Mouse (Mus musculus): Measurements from ENCODE around the gene Cftr.

The Cftr gene

DNA sequence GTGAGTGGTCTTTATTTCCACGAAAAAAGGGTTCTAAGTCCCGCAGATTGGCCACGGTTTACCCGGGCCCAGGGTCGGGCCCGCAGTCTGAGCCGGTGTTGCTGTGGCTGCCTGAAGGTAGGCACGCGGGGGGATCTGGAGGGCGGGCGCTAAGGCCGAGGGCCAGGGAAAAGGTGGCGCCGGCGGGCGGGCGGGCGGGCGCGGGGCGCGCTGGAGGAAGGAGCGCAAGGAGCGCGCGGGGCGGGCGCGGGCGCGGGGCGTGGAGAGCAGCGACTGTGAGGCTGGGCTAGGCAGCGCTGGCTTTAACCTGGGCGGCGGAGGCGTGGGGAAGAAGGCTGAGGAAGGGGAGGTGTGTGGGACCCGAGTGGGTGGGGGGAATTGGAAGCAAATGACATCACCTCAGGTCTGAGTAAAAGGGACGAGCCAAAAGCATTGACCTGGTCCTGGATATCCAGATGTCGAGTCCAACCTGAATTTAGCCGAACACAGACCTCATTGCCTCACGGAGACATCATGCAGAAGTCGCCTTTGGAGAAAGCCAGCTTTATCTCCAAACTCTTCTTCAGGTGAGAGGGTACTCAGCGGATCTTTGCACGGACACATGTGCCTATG, at the start of gene Cftr:
Gene Cftr (plus strand): TSS at position 377 of the 612 bp plus-strand sequence.
- DNase-seq (ENCODE audit: low read depth in 2 of 2, low spot score in 2 of 2): no peak

DNA sequence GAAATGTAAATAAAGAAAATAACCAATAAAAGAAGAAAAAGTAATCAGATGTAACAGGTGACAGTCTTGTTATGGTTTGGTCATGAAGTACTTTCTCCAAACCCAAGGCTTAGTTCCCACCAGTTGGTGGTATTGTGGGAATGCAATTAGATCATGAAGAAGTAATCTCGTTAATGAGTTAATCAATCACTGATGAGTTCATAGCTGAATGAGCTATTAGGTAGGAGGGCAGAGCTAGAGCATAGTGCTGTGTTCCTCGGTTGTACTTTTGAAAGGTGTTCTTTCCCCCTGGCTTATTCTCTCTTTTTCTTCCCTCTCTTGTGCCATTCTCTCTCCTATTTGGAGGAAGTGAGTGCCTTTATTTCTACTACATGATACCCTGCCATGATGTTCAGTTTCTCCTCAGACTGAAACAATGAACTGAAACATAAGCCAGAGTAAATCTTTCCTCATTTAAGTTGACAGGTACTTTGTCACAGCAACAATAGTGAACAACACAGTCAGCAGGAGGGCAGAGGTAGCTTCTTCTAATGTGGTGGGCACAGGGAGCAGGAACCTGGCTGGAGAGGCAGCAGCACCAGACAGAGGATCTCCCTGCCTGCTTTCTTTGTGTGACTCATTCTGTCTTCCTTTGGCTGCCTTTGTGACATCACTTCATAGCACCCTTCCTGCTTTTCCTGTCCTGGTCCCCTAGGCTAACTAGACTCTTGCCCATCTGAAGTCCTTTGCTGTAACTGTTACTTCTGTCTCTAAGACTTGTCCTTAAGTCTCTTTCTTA, 43.1 kb upstream of the Cftr start:
- DNase-seq (ENCODE audit: low read depth in 2 of 2, low spot score in 2 of 2): no peak

- DNase-seq (ENCODE audit: low read depth in 2 of 2, low spot score in 2 of 2): no peak
These were observed 42.4 kb upstream of the Cftr start for GRCm38 (mm10) chr6:18128059-18128458.

DNA sequence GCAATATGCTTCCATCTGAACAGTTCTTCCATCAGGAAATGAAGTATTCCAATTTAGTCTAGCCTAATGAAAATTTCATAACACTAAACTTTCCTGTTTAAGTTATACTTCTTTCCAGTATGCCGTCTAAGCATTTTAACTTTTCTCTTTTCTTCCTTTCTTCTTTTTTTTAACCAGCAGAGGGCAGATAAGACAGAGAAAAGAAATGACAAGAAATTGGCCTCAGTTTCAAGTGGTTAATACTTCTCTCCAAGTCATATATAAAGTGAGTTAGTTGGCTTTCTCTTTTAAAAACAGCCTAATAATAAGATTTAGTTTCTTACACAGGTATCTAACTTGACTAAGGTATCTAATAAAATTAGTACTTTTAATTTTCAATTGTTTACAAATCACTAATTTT, 35.2 kb upstream of the Cftr start:
- no peak for DNase-seq (ENCODE audit: low read depth in 2 of 2, low spot score in 2 of 2)

GRCm38 (mm10) chr6:18153031-18153430, 17.5 kb upstream of the Cftr start:
- DNase-seq (ENCODE audit: low read depth in 2 of 2, low spot score in 2 of 2): no peak

DNA sequence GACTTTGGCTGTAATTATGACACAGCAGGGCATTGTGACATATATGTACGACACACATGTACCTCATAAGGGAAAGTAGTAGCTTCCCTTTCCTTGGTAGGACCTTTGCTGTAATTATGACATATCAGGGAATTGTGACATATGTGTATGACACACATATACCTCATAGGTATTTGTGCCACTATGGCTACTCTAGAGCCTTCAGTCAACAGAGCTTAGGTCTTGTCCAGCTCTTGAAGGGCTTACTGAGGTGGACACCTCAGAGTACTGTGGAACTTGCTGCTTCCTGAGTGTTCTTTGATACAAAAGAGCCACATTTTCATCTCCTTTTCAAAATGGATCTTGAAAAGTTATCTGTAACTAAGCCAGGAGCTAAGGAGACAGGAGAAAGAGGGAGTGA, 869 bp upstream of the Cftr start:
- DNase-seq (ENCODE audit: low read depth in 2 of 2, low spot score in 2 of 2): no peak

DNA sequence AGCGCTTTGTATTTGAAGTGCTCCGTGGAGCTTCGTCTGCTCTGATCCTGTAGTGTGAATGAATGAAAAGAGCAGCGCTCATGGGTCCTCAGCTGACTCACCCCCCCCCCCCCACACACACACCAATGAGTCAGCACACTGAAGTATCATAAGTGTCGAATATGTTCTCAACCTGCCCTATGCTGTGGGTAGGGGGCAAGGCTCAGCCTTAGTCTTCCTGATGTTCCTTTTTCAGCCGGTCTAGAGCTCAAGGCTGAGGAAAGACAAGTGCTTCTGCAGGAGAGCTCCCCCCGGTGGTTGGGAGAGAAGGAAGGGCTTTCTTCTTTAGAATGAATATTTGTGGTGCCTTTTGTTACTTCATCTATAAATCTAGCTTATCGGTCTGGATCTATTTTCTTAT, 1.1 kb downstream of the Cftr start:
- DNase-seq (ENCODE audit: low read depth in 2 of 2, low spot score in 2 of 2): no peak

- DNase-seq (ENCODE audit: low read depth in 2 of 2, low spot score in 2 of 2): no peak
These were observed 7.0 kb downstream of the Cftr start for GRCm38 (mm10) chr6:18177509-18177908.

GRCm38 (mm10) chr6:18180665-18181064, 10.2 kb downstream of the Cftr start:
- no peak for DNase-seq (ENCODE audit: low read depth in 2 of 2, low spot score in 2 of 2)

- no peak for DNase-seq (ENCODE audit: low read depth in 2 of 2, low spot score in 2 of 2)
These were observed 12.4 kb downstream of the Cftr start for GRCm38 (mm10) chr6:18182903-18183302.

DNA sequence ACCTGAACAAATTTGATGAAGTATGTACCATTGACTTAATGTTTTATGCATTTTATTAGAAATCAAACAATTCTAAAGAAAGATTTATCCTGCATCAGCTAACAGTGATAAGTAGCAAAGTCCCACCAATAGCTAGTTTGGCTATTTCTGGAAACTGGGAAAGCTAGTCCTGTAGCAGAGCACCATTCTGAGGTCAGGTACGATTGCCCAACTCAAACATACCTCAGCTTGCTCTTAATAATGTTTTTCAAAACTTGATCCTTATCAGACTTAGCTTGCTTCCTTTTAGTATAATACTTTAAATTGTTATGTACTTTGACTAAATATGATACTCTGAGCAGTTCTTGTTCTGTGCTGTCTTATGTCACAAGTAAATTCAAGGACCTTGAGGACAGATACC, 50.2 kb downstream of the Cftr start:
- no peak for DNase-seq (ENCODE audit: low read depth in 2 of 2, low spot score in 2 of 2)

- DNase-seq (ENCODE audit: low read depth in 2 of 2, low spot score in 2 of 2): no peak
These were observed 52.7 kb downstream of the Cftr start for GRCm38 (mm10) chr6:18223206-18223605.

GRCm38 (mm10) chr6:18225157-18225556, 54.7 kb downstream of the Cftr start:
- DNase-seq (ENCODE audit: low read depth in 2 of 2, low spot score in 2 of 2): no peak

DNA sequence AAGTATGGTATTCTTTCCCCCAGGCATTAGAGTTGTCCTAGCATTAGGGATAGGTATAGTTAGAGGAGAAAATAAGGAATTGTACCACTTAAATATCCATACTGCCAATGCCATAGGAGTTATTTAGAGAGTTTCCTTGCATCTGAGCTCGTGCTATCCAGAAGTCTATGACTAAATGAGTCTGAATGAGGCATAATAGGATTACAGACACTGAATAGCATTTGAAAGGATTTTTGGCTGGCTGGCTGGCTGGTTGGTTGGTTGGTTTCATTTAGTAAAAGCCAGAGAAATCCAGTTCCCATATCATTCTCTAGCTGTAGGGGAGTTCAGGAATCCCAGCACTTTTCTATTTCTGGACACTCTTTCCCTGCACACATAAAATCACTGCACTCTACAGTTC, 76.0 kb downstream of the Cftr start:
- DNase-seq (ENCODE audit: low read depth in 2 of 2, low spot score in 2 of 2): no peak

DNA sequence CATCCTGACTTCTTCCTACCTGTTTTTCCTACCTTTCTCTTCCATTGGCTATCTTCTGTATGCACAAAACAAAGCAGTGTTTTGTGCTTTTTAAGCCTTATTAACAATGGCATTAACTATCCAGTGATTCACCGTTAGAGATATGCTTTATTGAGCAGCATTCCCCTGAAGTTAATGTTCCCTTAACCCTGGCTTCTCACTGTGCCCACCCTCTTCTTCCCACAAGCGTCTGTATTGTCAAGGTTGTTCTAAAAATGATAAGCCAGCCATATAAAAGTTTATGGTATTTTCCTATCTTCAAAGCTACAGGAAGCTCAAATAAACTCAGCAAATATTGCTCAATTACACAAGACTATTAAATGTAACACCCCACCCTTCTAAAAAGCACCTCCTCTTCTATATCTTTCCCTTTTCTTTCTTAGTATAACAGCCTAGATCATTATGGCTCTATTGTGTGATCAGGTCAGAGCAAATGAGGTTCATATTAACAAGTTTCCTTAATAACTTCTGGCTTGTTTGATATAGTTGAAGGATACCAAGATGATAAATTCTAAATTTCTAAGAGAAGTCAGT, 77.5 kb downstream of the Cftr start:
- no peak for DNase-seq (ENCODE audit: low read depth in 2 of 2, low spot score in 2 of 2)

DNA sequence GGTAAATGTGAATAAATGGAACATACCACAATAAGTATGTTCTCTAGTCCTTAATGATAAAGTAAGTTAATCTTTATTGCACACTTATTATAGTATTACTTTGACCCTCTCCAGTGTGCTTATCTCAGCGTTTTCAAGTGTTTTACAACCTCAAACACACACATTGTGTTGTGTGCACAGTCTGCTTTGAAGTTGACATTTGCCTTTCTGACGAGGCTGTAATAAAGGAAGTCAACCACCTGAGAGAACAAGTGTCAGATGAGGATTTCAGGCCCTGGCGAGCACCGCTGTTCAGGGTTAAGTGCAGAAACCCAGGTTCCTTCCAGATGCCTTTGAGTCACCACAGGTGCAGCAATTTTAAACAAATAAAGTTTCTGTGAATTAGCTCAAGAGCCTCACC, 78.0 kb downstream of the Cftr start:
- no peak for DNase-seq (ENCODE audit: low read depth in 2 of 2, low spot score in 2 of 2)

DNA sequence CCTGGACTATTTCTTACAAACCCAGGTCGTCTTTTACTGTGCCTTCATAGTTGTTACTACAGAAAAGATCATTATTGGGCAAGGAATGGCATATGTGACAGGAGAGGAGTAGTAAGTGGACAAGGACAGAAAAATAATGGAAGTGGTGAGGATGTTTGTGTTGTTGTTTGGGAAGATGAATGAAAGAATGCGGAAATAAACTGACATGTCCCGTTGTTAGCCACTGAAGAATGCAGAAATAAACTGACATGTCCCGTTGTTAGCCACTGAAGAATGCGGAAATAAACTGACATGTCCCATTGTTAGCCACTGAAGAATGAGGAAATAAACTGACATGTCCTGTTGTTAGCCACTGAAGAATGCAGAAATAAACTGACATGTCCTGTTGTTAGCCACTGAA, 84.1 kb downstream of the Cftr start:
- no peak for DNase-seq (ENCODE audit: low read depth in 2 of 2, low spot score in 2 of 2)

GRCm38 (mm10) chr6:18270983-18271382, 100.5 kb downstream of the Cftr start:
- no peak for DNase-seq (ENCODE audit: low read depth in 2 of 2, low spot score in 2 of 2)

DNA sequence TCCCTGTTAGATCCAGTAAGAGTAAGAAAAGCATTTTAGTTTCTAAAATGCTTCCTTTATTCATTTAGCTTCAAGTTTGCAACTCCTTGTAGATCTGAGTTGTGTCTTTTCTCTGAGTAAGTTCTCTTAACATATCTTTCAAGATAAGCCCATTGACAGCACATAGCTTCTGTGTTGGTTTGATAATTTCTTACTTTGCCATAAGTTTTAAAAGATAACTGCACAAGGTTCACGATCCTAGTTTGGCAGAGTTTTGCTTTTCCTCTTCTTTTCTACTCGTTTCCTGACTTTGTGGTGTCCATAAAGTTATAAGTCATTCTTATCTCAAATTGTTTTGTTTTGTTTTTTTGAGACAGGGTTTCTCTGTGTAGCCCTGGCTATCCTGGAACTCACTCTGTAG, 130.3 kb downstream of the Cftr start:
- no peak for DNase-seq (ENCODE audit: low read depth in 2 of 2, low spot score in 2 of 2)

- DNase-seq (ENCODE audit: low read depth in 2 of 2, low spot score in 2 of 2): no peak
These were observed 131.6 kb downstream of the Cftr start for GRCm38 (mm10) chr6:18302105-18302504.

- no peak for DNase-seq (ENCODE audit: low read depth in 2 of 2, low spot score in 2 of 2)
These were observed 132.7 kb downstream of the Cftr start for GRCm38 (mm10) chr6:18303228-18303627.

DNA sequence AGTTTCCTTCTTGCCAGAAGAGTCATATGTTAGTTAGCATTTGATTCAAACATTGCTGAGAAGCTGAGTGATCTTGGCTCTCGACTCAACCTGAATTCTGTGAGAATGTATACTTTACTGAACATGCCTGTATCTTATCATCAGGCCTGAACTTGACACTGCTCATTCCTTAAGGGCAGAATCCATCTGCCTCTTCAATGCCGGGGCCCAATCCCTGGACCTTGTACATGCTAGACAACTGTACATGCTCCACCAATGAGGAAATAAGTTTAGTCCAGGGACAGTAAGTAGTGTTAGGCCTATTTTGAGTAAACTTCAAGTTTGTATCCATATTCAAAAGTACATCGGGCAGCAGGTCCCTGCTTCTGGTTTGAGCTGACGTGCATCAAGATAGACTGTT, 134.6 kb downstream of the Cftr start:
- DNase-seq (ENCODE audit: low read depth in 2 of 2, low spot score in 2 of 2): no peak

DNA sequence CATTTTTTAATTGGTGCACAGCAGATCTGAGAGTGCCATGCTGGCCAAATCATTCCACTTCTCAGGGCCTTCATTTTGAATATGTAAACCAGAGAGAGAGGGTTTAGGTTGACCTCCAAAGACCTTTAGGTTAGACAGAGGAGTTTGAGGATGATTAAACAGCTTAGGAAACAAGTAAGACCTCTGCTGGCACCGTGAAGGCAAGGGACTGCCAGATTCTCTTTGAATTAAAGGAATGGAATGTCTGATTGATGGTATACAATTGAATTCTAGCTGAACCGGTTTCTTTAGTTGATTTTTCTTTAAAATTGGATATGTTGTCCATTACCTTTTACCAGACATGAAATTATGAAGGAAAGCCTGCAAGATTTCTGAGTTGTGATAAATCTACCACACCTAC, 140.5 kb downstream of the Cftr start:
- DNase-seq (ENCODE audit: low read depth in 2 of 2, low spot score in 2 of 2): no peak
